Mouse (Mus musculus): ENCODE data around the gene Dnajb9. TPM values are rescaled to one million over a fixed set of nuclear protein-coding genes. Genes with fewer than 3 reads are reported as not detected.

The Dnajb9 gene
- polyA plus RNA-seq, 1 experiment from 2014 or later, result 30.3 TPM

GRCm38 (mm10) chr12:44197873-44198525 lies 12.1 kb downstream of the Dnajb9 start:
- H3K9me3 ChIP-seq, result no peaks in the 10 kb centered on the region
- 81% methylated on average over 4 of the region's 4 CpGs for WGBS

GRCm38 (mm10) chr12:44181081-44181982 lies 28.8 kb downstream of the Dnajb9 start:
- peaks cover 8% of the 10 kb centered on the region for H3K4me1 ChIP-seq (replicated peaks)

More at GRCm38 (mm10) chr12:44197873-44198525, 12.1 kb downstream of the Dnajb9 start:
- H3K27ac ChIP-seq, result no peak overlapping the region
- H3K4me1 ChIP-seq (replicated peaks), result no peaks in the 10 kb centered on the region
- no peak overlapping the region for H3K4me3 ChIP-seq (replicated peaks)
- H3K36me3 ChIP-seq, result peaks cover 9% of the 10 kb centered on the region; the same call in 1 of the 2 replicates
- H3K27me3 ChIP-seq, result no peaks in the 10 kb centered on the region
- H3K9ac ChIP-seq (replicated peaks), result no peak overlapping the region
- no peak overlapping the region for H3K4me2 ChIP-seq (replicated peaks)
- no peak for ATAC-seq

GRCm38 (mm10) chr12:44177038-44177355 lies 33.1 kb downstream of the Dnajb9 start:
- Histone ChIP-seq H3K9ac (replicated peaks) (no peak overlapping the region), H3K9me3 (no peaks in the 10 kb centered on the region), H3K36me3 (no peaks in the 10 kb centered on the region), H3K27ac (peak overlapping the region; percentile 66), H3K4me3 (replicated peaks) (no peak overlapping the region), H3K4me1 (replicated peaks) (peaks cover 11% of the 10 kb centered on the region), H3K4me2 (replicated peaks) (peak overlapping the region; percentile 12; the same call in 1 of the 2 replicates), H3K27me3 (no peaks in the 10 kb centered on the region)
- WGBS, result 30% methylated on average over 2 of the region's 2 CpGs
- ATAC-seq, result peak; percentile 44; the same call in 1 of the 2 replicates

More at GRCm38 (mm10) chr12:44181081-44181982, 28.8 kb downstream of the Dnajb9 start:
- Histone ChIP-seq H3K27me3 (no peaks in the 10 kb centered on the region), H3K36me3 (no peaks in the 10 kb centered on the region), H3K4me3 (replicated peaks) (no peak overlapping the region), H3K9me3 (no peaks in the 10 kb centered on the region), H3K27ac (no peak overlapping the region), H3K9ac (replicated peaks) (no peak overlapping the region), H3K4me2 (replicated peaks) (no peak overlapping the region)
- ATAC-seq, result peak; percentile 91
- WGBS, result 54% methylated on average over 9 of the region's 9 CpGs

- 49% methylated on average over 10 of the region's 10 CpGs for WGBS
- Histone ChIP-seq H3K36me3 (no peaks in the 10 kb centered on the region), H3K27me3 (no peaks in the 10 kb centered on the region), H3K4me2 (replicated peaks) (peak overlapping the region; percentile 12; the same call in 1 of the 2 replicates), H3K9ac (replicated peaks) (no peak overlapping the region), H3K4me3 (replicated peaks) (no peak overlapping the region), H3K4me1 (replicated peaks) (peaks cover 11% of the 10 kb centered on the region), H3K9me3 (no peaks in the 10 kb centered on the region), H3K27ac (peak overlapping the region; percentile 66)
- ATAC-seq, result peak; percentile 62
These were observed 33.6 kb downstream of the Dnajb9 start for GRCm38 (mm10) chr12:44176331-44177037.

GRCm38 (mm10) chr12:44166949-44167348 lies 43.2 kb downstream of the Dnajb9 start:
- Histone ChIP-seq H3K9me3 (no peaks in the 10 kb centered on the region), H3K27me3 (no peaks in the 10 kb centered on the region), H3K4me3 (replicated peaks) (no peak overlapping the region), H3K9ac (replicated peaks) (no peak overlapping the region), H3K4me1 (replicated peaks) (no peaks in the 10 kb centered on the region), H3K36me3 (no peaks in the 10 kb centered on the region), H3K4me2 (replicated peaks) (no peak overlapping the region), H3K27ac (no peak overlapping the region)
- ATAC-seq, result no peak; the same call in 1 of the 2 replicates

- ATAC-seq, result no peak
- no peak overlapping the region for H3K4me3 ChIP-seq (replicated peaks)
These were observed 50.8 kb downstream of the Dnajb9 start for GRCm38 (mm10) chr12:44159349-44159748.

More at GRCm38 (mm10) chr12:44159349-44159748, 50.8 kb downstream of the Dnajb9 start:
- Histone ChIP-seq H3K27me3 (no peaks in the 10 kb centered on the region), H3K36me3 (no peaks in the 10 kb centered on the region), H3K9ac (replicated peaks) (no peak overlapping the region), H3K27ac (no peak overlapping the region), H3K4me1 (replicated peaks) (no peaks in the 10 kb centered on the region), H3K9me3 (no peaks in the 10 kb centered on the region), H3K4me2 (replicated peaks) (no peak overlapping the region)
- WGBS, result 86% methylated on average over 1 of the region's 1 CpGs

Small RNAs within 50 kb of the gene (microRNA-seq; reads per million reads assigned to microRNA genes)
- gene Mir5627, result not detected

Other genes with a start within 250 kb of the Dnajb9 start
- gene Pnpla8, start 11.0 kb upstream of the Dnajb9 start, polyA plus RNA-seq (2015; fragmentation: Nextera tagmentation; extraction: Ambion mirVana), result 122 and 143 TPM in 2 replicates
- gene Nrcam, start 118.6 kb upstream of the Dnajb9 start, polyA plus RNA-seq (2015; fragmentation: Nextera tagmentation; extraction: Ambion mirVana), result 134 and 146 TPM in 2 replicates